Mouse (Mus musculus): Measurements from ENCODE around the gene Synpo2.

DNA sequence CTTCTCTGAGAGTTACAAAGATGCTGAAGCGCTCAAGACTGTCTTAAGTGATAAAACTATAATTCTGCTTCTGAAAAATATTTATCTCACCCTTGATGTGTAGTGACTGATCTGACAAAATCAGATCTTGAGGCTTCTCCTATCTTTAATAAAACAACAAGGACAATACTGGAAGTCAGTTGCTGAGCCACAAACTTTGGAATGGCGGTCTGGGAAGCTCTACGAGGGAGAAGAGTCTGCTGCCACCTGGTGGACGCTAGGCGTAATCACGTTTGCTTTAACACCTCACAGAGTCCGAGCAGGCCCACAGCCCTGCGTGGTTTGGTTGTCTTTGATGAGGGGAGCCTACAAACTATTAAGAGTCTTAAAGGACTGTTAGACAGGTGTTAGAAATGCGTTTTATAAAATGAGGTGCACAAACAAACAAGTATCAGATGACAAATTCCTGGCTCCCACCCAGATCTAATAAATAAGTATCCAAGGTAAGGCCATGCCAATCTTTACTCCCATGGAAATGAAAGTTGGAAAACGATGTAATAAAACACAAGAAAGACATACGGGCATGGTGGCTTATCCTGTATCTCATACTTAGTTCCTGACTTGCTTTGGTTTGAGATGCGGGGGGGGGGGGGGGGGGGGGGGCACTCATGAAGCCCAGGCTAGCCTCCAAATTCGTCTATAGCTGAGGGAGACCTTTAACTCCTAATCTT lies 132.6 kb downstream of the Synpo2 start:
- no peak for TF ChIP-seq GATA1 (IDR thresholded peaks at IDR 0.05; ENCODE audit: borderline replicate concordance, low read length)
- no peak for TF ChIP-seq FLI1 (IDR thresholded peaks at IDR 0.05; ENCODE audit: low read length)
